Mouse (Mus musculus) kidney, postnatal 0 days (tissue): ENCODE data around the gene Pde6g. TPM values are rescaled to one million over a fixed set of nuclear protein-coding genes. Genes with fewer than 3 reads are reported as not detected.

Experiments
- ATAC-seq: fragments of 200-750 bp; cut with Nextera tagmentation; replicated peaks from 2 replicates; pipeline ENCODE4 v1.8.0; 2017; ENCODE audit warnings: low read depth, moderate number of reproducible peaks, moderate TSS enrichment, moderate library complexity; ENCODE audit not compliant: low FRiP score
- DNase-seq: peaks from one replicate; pipeline ENCODE4 v3.0.0-alpha.2; 2016; ENCODE audit warnings: low spot score
- H3K27ac ChIP-seq: fragments of 300-500 bp; sonication (generic); 2 replicates; pipeline ENCODE4 v1.5.1; 2014; ENCODE audit warnings: mild to moderate bottlenecking
- H3K27me3 ChIP-seq: fragments of 300-500 bp; sonication (generic); 2 replicates; pipeline ENCODE4 v1.6.1; 2014; ENCODE audit warnings: low read length, mixed read lengths; ENCODE audit not compliant: insufficient read depth
- H3K36me3 ChIP-seq: fragments of 300-500 bp; sonication (generic); 2 replicates; pipeline ENCODE4 v1.6.1; 2014; ENCODE audit warnings: low read length, mixed read lengths; ENCODE audit not compliant: insufficient read depth
- H3K4me1 ChIP-seq: fragments of 300-500 bp; sonication (generic); replicated peaks from 2 replicates; pipeline ENCODE4 v1.6.1; 2014; ENCODE audit warnings: antibody characterized with exemption, low read length, mixed read lengths; ENCODE audit not compliant: insufficient read depth
- H3K4me2 ChIP-seq: fragments of 300-500 bp; sonication (generic); 2 replicates; pipeline ENCODE4 v1.6.1; 2014; ENCODE audit warnings: mild to moderate bottlenecking, low read length, moderate library complexity, mixed read lengths
- H3K4me3 ChIP-seq: fragments of 300-500 bp; sonication (generic); replicated peaks from 2 replicates; pipeline ENCODE4 v1.5.1; 2014; ENCODE audit warnings: low read depth, low read length
- H3K9ac ChIP-seq: fragments of 300-500 bp; sonication (generic); 2 replicates; pipeline ENCODE4 v1.6.1; 2014; ENCODE audit warnings: low read depth, low read length
- H3K9me3 ChIP-seq: fragments of 300-500 bp; sonication (generic); replicated peaks from 2 replicates; pipeline ENCODE4 v1.6.1; 2016; ENCODE audit warnings: low read length, inconsistent platforms, mixed read lengths
- CTCF ChIP-seq: IDR thresholded peaks from 2 replicates; pipeline ENCODE4 v1.5.1; 2016; ENCODE audit warnings: antibody characterized with exemption, low read depth, mild to moderate bottlenecking, moderate library complexity
- WGBS: fragments of 180-500 bp; shearing (Covaris S2); extraction: QIAGEN DNeasy Blood & Tissue Kit; methylation state at CpG from one replicate; pipeline ENCODE4 v1.1.7; 2014; 5-methylcytosine and 5-hydroxymethylcytosine counted together
- polyA plus RNA-seq: library from polyadenylated mRNA; unstranded; fragments of >200 nt; fragmentation: Nextera tagmentation; extraction: Ambion mirVana; gene quantifications from 2 replicates; pipeline ENCODE4 v1.2.1, GENCODE M21; 2015

Gene Pde6g
- 0.17 and 0.36 TPM in 2 replicates for polyA plus RNA-seq

DNA sequence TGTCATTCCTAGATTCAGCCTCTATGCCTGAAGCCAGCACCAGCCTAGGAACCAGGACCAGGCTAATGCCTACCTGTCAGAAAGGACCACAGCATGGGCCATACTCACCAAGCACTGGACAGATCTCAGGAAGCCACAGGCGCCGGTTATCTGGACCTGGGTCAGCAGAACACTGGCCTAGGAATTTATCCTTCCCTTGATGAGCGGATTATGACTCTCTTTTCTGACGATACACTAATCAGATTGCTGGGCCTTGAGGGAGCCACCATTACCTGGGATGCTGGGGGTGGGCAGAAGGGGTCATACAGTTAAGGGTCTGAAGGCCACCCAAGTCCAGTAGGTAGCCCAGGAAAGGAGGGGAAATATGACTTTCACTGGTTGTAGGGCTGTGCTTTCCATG, at the start of gene Pde6g:
TSS of gene Pde6g (minus strand) at position 195 of the 400 bp plus-strand sequence.
- no peaks in the 10 kb centered on the region for H3K27me3 ChIP-seq

DNA sequence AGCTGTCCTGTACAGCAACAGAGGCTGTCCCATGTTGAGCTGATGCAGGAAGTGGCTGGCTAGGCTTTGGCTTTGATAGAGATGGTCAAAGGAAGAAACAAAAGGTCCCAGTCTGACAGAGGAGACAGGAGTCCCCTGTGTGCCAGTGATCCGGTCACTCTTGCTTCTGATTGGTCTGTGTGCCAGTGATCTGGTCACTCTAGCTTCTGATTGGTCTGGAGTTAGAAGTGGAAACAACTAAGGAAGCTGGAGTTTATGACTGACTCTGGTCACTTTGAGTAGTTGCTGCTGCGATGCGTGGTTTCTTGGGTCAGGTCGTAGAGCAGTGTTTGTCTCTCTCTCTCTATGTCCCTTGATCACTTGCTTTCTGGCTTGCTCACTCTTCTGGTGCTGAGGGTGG, 48.4 kb upstream of the Pde6g start:
- Histone ChIP-seq H3K36me3 (peaks cover 21% of the 10 kb centered on the region), H3K9ac (no peak overlapping the region), H3K27ac (no peak overlapping the region), H3K9me3 (no peaks in the 10 kb centered on the region), H3K4me3 (no peak overlapping the region), H3K4me2 (no peak overlapping the region), H3K27me3 (no peaks in the 10 kb centered on the region), H3K4me1 (no peaks in the 10 kb centered on the region)
- DNase-seq (no peak), ATAC-seq (no peak)
- WGBS = 72% methylated on average over 4 of the region's 4 CpGs
- TF ChIP-seq CTCF = no peak

More for the DNA sequence above, at the start of gene Pde6g:
- ATAC-seq (no peak), DNase-seq (no peak)
- Histone ChIP-seq H3K4me3 (no peak within 1 kb of the TSS), H3K9me3 (no peaks in the 10 kb centered on the region), H3K4me2 (no peak within 1 kb of the TSS), H3K4me1 (no peaks in the 10 kb centered on the region; the same call in 1 of the 2 replicates), H3K36me3 (no peaks in the 10 kb centered on the region), H3K27ac (no peak within 1 kb of the TSS), H3K9ac (no peak within 1 kb of the TSS)
- TF ChIP-seq CTCF = no peak
- WGBS = 83% methylated on average over 4 of the region's 4 CpGs

DNA sequence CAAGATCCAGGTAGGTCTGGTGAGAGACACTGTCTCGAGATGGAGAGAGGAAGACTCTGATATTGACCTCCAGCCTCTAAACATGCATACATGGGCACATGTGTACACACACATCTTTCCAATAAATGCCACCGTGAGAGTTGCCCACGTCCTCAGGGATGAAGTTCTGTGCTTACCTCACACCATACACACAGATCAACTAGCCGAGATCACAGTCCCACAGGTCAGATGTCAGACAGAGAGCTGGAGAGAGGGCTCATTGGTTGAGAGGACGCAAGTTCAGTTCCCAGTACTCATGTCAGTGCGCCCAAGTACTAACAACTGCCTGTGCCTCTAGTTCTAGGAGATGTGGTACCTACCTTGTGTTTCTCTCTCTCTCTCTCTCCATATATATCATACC, 47.7 kb upstream of the Pde6g start:
- ATAC-seq (no peak), DNase-seq (no peak)
- Histone ChIP-seq H3K4me3 (no peak overlapping the region), H3K4me2 (no peak overlapping the region), H3K27ac (peak overlapping the region; percentile 15; the same call in 1 of the 2 replicates), H3K36me3 (peaks cover 28% of the 10 kb centered on the region), H3K27me3 (no peaks in the 10 kb centered on the region), H3K9me3 (no peaks in the 10 kb centered on the region), H3K9ac (no peak overlapping the region), H3K4me1 (no peaks in the 10 kb centered on the region)
- no peak for TF ChIP-seq CTCF
- whole genome bisulfite sequencing = 57% methylated on average over 6 of the region's 6 CpGs

DNA sequence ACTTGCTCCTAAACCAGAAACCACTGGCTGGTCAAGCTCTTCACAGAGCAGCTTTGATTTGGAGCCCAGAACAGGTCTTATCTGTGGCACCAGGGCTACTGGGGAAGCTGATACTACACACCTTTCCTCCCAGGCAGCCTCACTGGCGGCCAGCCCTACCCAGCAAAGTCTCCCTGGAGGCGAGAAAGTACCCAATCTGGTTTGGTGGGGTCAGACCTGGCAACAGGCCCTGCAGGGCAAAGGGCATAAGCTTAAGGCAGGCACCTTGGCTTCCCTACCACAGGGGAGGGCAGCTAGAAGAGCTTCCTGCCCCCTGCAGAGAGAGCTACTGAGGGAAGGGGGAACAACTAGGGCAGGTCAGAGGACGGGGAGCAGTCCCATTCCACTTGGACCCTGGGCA, 47.1 kb upstream of the Pde6g start:
- H3K27me3 ChIP-seq = no peaks in the 10 kb centered on the region
- no peak for DNase-seq
- H3K27ac ChIP-seq = peak overlapping the region; percentile 15
- peaks cover 33% of the 10 kb centered on the region for H3K36me3 ChIP-seq
- 26% methylated on average over 3 of the region's 3 CpGs for WGBS
- no peak overlapping the region for H3K4me3 ChIP-seq
- H3K4me2 ChIP-seq = no peak overlapping the region
- TF ChIP-seq CTCF = no peak
- peak; percentile 76 for ATAC-seq
- no peaks in the 10 kb centered on the region for H3K9me3 ChIP-seq
- no peak overlapping the region for H3K9ac ChIP-seq
- H3K4me1 ChIP-seq = no peaks in the 10 kb centered on the region

DNA sequence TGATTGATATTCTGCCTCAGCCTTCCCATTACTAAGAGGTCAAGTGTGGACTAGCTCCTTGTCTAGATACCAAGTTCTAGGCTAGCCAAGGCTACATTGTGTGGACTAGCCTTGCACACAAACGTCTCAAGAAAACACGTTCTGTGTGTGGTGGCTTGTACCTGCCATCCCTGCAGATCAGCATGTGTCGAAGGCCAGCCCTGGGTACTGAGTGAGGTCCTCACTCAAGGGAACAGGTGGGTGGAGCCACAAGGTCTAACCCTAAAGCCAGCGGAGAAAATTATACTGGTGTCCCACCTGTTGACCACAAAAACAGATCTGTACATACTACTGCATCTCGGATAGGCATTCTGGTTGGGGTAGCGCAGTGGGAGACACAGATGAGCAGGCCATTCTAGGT, 46.6 kb upstream of the Pde6g start:
- H3K27me3 ChIP-seq = no peaks in the 10 kb centered on the region
- no peak for DNase-seq
- no peak for TF ChIP-seq CTCF
- peaks cover 37% of the 10 kb centered on the region for H3K36me3 ChIP-seq
- no peak overlapping the region for H3K4me2 ChIP-seq
- no peak overlapping the region for H3K4me3 ChIP-seq
- H3K9ac ChIP-seq = no peak overlapping the region
- H3K4me1 ChIP-seq = no peaks in the 10 kb centered on the region
- peak overlapping the region; percentile 20; the same call in 1 of the 2 replicates for H3K27ac ChIP-seq
- H3K9me3 ChIP-seq = no peaks in the 10 kb centered on the region
- ATAC-seq = no peak; the same call in 1 of the 2 replicates
- 78% methylated on average over 6 of the region's 6 CpGs for WGBS

DNA sequence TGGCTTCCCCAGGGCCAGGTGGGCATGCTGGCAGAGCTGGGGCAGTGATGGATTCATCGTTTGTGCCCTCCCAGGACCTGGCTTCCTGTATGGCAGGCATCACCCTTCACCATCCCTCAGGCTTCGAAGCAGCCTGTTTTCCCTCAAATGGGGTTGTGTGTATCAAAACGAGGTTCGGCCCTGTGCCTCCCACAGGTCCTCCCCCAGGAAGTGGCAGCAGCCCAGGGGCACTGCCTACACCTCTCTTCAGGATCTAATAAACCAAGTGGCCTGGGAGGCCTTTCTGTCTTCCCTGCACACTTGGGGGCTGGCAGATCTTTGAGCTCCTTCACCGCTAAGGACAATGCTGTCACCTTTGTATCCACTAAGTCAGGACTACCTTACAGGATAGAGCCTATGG, 45.6 kb upstream of the Pde6g start:
- Histone ChIP-seq H3K27me3 (no peaks in the 10 kb centered on the region), H3K9ac (no peak overlapping the region), H3K4me2 (no peak overlapping the region), H3K27ac (no peak overlapping the region; the same call in 1 of the 2 replicates), H3K9me3 (no peaks in the 10 kb centered on the region), H3K4me1 (no peaks in the 10 kb centered on the region), H3K36me3 (peaks cover 43% of the 10 kb centered on the region), H3K4me3 (no peak overlapping the region)
- no peak for DNase-seq
- ATAC-seq = no peak
- WGBS = 75% methylated on average over 5 of the region's 5 CpGs
- TF ChIP-seq CTCF = no peak

DNA sequence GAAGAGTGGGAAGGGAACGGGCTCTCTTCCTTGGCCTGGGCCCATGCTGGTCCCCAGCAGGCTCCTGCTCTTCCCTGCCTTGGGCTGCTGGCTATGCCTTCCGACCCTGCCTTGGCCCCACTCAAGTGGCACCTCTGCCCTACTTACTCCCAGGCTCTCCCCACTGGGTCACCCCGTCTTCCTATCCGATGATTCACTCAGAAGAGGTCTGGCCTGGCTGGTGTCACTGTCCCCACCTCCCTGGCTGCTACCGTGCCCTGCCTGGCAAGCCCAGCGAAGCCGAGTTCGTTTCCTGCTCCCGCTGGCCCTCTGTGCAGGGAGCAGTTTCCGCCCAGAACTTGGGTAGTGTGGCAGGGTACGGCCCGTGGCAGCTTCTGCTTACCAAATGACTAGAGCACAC, 44.9 kb upstream of the Pde6g start:
- Histone ChIP-seq H3K36me3 (peaks cover 43% of the 10 kb centered on the region), H3K27me3 (no peaks in the 10 kb centered on the region), H3K27ac (no peak overlapping the region), H3K4me2 (no peak overlapping the region), H3K4me3 (no peak overlapping the region), H3K9me3 (no peaks in the 10 kb centered on the region), H3K4me1 (peaks cover 4% of the 10 kb centered on the region; the same call in 1 of the 2 replicates), H3K9ac (no peak overlapping the region)
- ATAC-seq (no peak), DNase-seq (no peak)
- WGBS = 93% methylated on average over 12 of the region's 12 CpGs
- no peak for TF ChIP-seq CTCF
